Mouse (Mus musculus): ENCODE data around the gene M1ap. TPM values are rescaled to one million over a fixed set of nuclear protein-coding genes. Genes with fewer than 3 reads are reported as not detected.
A peak's percentile ranks its signal among the peaks of the same experiment; 100 is the strongest.

Gene M1ap
- polyA plus RNA-seq, 2 experiments, result 9.4 to 14.4 TPM

DNA sequence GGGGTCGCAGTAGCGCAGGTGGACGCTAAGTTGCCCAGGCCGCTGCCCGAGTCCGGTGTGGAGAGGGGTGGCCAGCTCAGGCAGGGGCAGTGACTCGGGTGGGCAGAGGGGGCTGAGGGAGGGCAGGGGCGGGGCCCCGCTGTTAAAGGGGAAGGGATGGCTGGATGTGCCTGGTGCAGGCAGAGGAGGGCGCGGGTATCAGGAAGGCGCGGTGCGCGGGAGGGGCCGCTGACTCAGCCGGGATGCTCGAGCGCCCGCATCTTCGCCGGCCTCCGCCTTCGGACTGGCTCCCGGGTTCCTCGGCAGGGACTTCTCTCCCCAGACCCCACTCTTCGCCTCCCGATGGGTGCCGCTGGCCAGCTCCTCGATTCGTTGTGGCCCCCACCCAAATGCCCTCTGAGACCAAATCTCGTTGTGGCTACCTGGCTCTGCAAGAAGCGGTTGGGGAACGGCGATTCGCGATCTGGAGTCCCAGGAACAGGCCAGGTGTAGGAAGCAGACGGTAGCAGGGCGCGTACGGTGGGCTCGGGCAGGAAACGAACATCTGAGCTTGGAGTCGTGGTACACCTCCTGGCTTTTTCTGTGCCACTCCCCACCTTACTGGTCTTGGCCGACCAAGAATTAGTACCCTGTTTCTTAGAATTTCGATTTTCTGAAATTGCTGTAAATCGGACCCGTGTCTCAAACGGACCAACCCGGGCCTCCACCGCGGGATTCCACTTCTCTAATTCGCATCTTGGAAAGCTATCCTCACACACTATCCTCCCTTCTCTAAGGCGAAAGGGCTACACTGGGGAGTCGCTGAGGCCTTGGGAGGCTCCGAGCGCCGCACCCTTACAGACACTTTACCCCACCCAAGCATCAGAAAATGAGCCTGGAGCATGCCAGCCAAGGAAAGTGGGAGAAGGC, 123.9 kb downstream of the M1ap start:
- Histone ChIP-seq H3K27me3 (ENCODE audit: control insufficient read depth, insufficient read depth, low read length) (peaks cover 96% of the 10 kb centered on the region), H3K9ac (replicated peaks) (no peak overlapping the region), H3K4me2 (ENCODE audit: low read depth) (peak overlapping the region; percentile 8; the same call in 1 of the 2 replicates), H3K27ac (no peak overlapping the region), H3K4me1 (replicated peaks; ENCODE audit: control insufficient read depth in 2 of 2, insufficient read depth in 2 of 2, low read length in 1 of 2) (no peaks in the 10 kb centered on the region), H3K4me3 (ENCODE audit: insufficient read depth in 1 of 2, low read depth in 2 of 2, low read length in 2 of 2) (peak overlapping the region in 1 of 2 experiments; percentile 16; a peak in 1 of 4 replicates), H3K9me3 (ENCODE audit: control insufficient read depth, low read length) (no peaks in the 10 kb centered on the region), H3K36me3 (replicated peaks; ENCODE audit: control insufficient read depth, insufficient read depth, low read depth) (no peaks in the 10 kb centered on the region)
- DNase-seq (ENCODE audit: low read depth in 3 of 3, low spot score in 3 of 3) (no peak), ATAC-seq (ENCODE audit: insufficient read depth) (no peak)
- TF ChIP-seq EP300 (IDR thresholded peaks at IDR 0.05; ENCODE audit: low read depth) (no peak), CTCF (IDR thresholded peaks at IDR 0.05; ENCODE audit: low read depth) (no peak)
- WGBS (ENCODE audit: insufficient replicate concordance), result 2% methylated on average over 58 of the region's 58 CpGs

DNA sequence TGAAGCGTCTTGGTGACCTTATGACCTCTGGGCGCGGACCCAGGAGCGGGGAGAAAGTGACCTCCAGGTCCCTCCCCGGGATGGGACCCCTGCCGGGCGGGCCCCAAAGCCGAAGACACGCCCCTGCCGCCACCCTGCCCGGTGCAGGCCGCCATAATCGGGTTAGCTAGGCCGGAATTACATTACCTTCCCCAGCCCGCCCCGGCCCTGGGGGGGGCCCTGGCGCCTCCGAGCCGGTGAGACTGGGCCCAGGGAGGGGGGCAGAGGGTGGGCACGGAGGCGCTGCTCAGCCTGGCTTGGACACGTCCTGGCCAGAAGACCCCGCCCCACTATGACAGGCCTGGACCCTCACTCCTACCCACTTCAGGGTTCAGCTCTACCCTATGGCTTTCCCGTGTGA, 124.5 kb downstream of the M1ap start:
- DNase-seq (ENCODE audit: low read depth in 3 of 3, low spot score in 3 of 3) (no peak), ATAC-seq (ENCODE audit: insufficient read depth) (no peak)
- Histone ChIP-seq H3K27ac (no peak overlapping the region), H3K9me3 (ENCODE audit: control insufficient read depth, low read length) (no peaks in the 10 kb centered on the region), H3K36me3 (replicated peaks; ENCODE audit: control insufficient read depth, insufficient read depth, low read depth) (no peaks in the 10 kb centered on the region), H3K4me1 (replicated peaks; ENCODE audit: control insufficient read depth in 2 of 2, insufficient read depth in 2 of 2, low read length in 1 of 2) (no peaks in the 10 kb centered on the region), H3K4me3 (ENCODE audit: insufficient read depth in 1 of 2, low read depth in 2 of 2, low read length in 2 of 2) (peak overlapping the region in 1 of 2 experiments; percentile 16; a peak in 1 of 4 replicates), H3K9ac (replicated peaks) (no peak overlapping the region), H3K4me2 (ENCODE audit: low read depth) (0 out of 2 replicates have a peak overlapping the region, but pooled peaks have one; percentile 8), H3K27me3 (ENCODE audit: control insufficient read depth, insufficient read depth, low read length) (peaks cover 95% of the 10 kb centered on the region)
- WGBS (ENCODE audit: insufficient replicate concordance), result 1% methylated on average over 24 of the region's 24 CpGs
- TF ChIP-seq EP300 (IDR thresholded peaks at IDR 0.05; ENCODE audit: low read depth), result no peak
- TF ChIP-seq CTCF (IDR thresholded peaks at IDR 0.05; ENCODE audit: low read depth), result no peak

DNA sequence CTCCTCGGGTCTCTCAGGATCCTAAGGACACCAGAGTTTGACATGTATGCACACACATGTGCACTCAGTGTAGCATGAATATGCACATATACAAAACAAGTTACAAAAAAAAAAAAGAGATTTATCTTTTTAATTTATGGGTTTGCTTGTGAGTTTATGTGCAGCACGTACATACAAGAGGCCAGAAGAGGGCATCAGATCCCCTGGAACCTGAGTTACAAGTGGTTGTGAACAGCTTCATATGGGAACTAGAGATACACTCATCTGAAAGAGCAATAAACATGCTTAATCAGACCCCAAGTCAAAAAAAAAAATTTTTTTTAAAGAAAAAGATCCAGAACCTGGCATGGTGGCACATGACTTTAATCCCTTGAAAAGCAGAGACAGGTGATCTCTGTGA, 128.3 kb downstream of the M1ap start:
- no peak for ATAC-seq (ENCODE audit: insufficient read depth)
- Histone ChIP-seq H3K9me3 (ENCODE audit: control insufficient read depth, low read length) (no peaks in the 10 kb centered on the region), H3K27me3 (ENCODE audit: control insufficient read depth, insufficient read depth, low read length) (peaks cover 63% of the 10 kb centered on the region), H3K4me1 (replicated peaks; ENCODE audit: control insufficient read depth in 2 of 2, insufficient read depth in 2 of 2, low read length in 1 of 2) (peaks cover 8% of the 10 kb centered on the region in 2 experiments), H3K27ac (no peak overlapping the region), H3K9ac (replicated peaks) (no peak overlapping the region), H3K36me3 (replicated peaks; ENCODE audit: control insufficient read depth, insufficient read depth, low read depth) (peaks cover 2% of the 10 kb centered on the region; the same call in 1 of the 2 replicates), H3K4me3 (ENCODE audit: insufficient read depth in 1 of 2, low read depth in 2 of 2, low read length in 2 of 2) (no peak overlapping the region), H3K4me2 (ENCODE audit: low read depth) (no peak overlapping the region)
- WGBS (ENCODE audit: insufficient replicate concordance), result 7% methylated on average over 2 of the region's 2 CpGs
- DNase-seq (ENCODE audit: low read depth in 3 of 3, low spot score in 3 of 3), result no peak
- TF ChIP-seq EP300 (IDR thresholded peaks at IDR 0.05; ENCODE audit: low read depth) (no peak), CTCF (IDR thresholded peaks at IDR 0.05; ENCODE audit: low read depth) (peak; percentile 46; the same call in 1 of the 2 replicates)

DNA sequence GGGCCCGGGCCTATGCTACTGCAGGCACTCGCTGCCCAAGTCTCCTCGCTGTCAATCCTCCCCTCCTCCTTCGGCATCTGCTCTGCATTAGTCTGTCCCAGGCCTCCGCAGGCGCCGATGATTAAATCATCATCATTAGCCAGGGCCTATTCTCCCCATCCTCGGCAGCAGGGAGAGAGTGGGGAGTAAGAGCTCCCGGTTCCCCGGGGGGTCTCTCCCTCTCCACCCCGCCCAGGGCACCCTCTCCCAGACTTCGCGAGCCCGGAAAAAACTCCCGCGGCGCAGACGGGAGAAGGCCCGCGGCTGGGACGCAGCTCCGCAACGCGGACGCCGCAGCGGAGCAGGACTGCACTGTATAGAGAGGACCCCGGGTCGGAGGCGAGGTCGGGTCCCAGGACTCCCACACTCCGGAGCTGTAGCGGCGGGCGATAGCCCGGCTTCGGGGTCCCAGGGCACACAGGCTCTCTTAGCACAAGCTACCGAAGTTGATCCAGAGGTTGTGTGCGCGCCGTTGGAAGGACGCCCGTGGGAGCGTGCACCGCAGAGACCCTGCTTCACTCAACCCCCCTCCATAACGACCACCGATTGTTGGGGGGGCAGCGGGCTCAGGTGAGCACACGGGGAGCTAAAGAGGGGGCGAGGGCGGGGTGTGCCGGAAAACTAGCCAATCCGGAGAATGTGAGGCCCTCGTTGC, 131.1 kb downstream of the M1ap start, which contains the start of gene Pcgf1:
Gene Pcgf1, plus strand, starts transcription at position 240 of the 694 bp plus-strand sequence.
- Histone ChIP-seq H3K4me1 (replicated peaks; ENCODE audit: control insufficient read depth in 2 of 2, insufficient read depth in 2 of 2, low read length in 1 of 2) (peaks cover 8% of the 10 kb centered on the region in 2 experiments), H3K27me3 (ENCODE audit: control insufficient read depth, insufficient read depth, low read length) (peaks cover 35% of the 10 kb centered on the region), H3K4me2 (ENCODE audit: low read depth) (peak within 1 kb of the TSS; percentile 84), H3K9ac (replicated peaks) (peak within 1 kb of the TSS; percentile 92), H3K4me3 (ENCODE audit: insufficient read depth in 1 of 2, low read depth in 2 of 2, low read length in 2 of 2) (peak within 1 kb of the TSS; percentile 92 to 96), H3K27ac (peak within 1 kb of the TSS; percentile 84), H3K36me3 (replicated peaks; ENCODE audit: control insufficient read depth, insufficient read depth, low read depth) (peaks cover 6% of the 10 kb centered on the region), H3K9me3 (ENCODE audit: control insufficient read depth, low read length) (no peaks in the 10 kb centered on the region)
- no peak for TF ChIP-seq EP300 (IDR thresholded peaks at IDR 0.05; ENCODE audit: low read depth)
- TF ChIP-seq CTCF (IDR thresholded peaks at IDR 0.05; ENCODE audit: low read depth), result no peak
- under 1% methylated on average over 54 of the region's 54 CpGs for WGBS (ENCODE audit: insufficient replicate concordance)
- DNase-seq (ENCODE audit: low read depth in 3 of 3, low spot score in 3 of 3) (no peak), ATAC-seq (ENCODE audit: insufficient read depth) (peak; percentile 27)
